Mouse (Mus musculus): Measurements from ENCODE around the gene Slc20a1. TPM values are rescaled to one million over a fixed set of nuclear protein-coding genes. Genes with fewer than 3 reads are reported as not detected.

Slc20a1 gene
- polyA plus RNA-seq, 1 experiment from 2014 or later: 70.7 TPM

DNA sequence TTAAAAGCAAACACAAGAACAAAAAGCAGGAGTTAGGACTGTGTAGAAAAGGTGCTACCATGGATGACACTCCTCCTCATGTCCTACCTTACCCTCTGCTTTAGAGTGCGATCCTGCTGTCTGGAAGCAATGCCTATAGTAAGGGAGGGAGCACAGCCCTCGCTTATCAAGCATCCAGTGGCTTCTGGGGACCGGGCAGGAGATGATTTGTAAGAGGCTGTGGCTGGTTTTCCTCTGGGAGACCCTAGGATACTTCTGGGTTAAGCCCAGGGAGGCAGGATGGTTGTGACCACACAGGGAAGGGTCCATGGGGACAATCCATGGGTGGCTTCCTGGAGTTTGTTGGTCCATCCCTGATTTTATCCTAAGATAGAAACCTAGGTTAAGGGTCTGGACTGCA, 62.1 kb downstream of the Slc20a1 start:
- no peak for DNase-seq (ENCODE audit: low spot score)
- H3K27me3 ChIP-seq (ENCODE audit: control insufficient read depth, insufficient read depth, low read length): no peaks in the 10 kb centered on the region

More for the DNA sequence above, 62.1 kb downstream of the Slc20a1 start:
- H3K4me1 ChIP-seq (replicated peaks; ENCODE audit: control insufficient read depth, insufficient read depth, low read length): no peaks in the 10 kb centered on the region
- no peaks in the 10 kb centered on the region for H3K9me3 ChIP-seq (ENCODE audit: control insufficient read depth, low read length)
- 74% methylated on average over 3 of the region's 3 CpGs for WGBS
- no peak overlapping the region for H3K4me2 ChIP-seq (ENCODE audit: low read depth, low read length, severe bottlenecking)
- H3K4me3 ChIP-seq (ENCODE audit: low read depth, low read length): no peak overlapping the region
- H3K9ac ChIP-seq (ENCODE audit: low read length): no peak overlapping the region
- H3K36me3 ChIP-seq (ENCODE audit: control insufficient read depth, insufficient read depth, low read length): no peaks in the 10 kb centered on the region
- no peak for ATAC-seq (replicated peaks; ENCODE audit: low FRiP score)
- H3K27ac ChIP-seq (ENCODE audit: low read depth, low read length): no peak overlapping the region

Other genes starting within 250 kb of the Slc20a1 start
- gene Zc3h6, start 231.4 kb upstream of the Slc20a1 start, polyA plus RNA-seq (2014; fragmentation: Nextera tagmentation; extraction: Ambion mirVana): 2.8 and 2.9 TPM in 2 replicates
- 22.8 and 25.3 TPM in 2 replicates for gene Gm10762, start 231.0 kb upstream of the Slc20a1 start, polyA plus RNA-seq (2014; fragmentation: Nextera tagmentation; extraction: Ambion mirVana)
- 0.05 and 0.08 TPM in 2 replicates for gene Vinac1, start 150.6 kb upstream of the Slc20a1 start, polyA plus RNA-seq (2014; fragmentation: Nextera tagmentation; extraction: Ambion mirVana)
- gene Ttl, start 132.8 kb upstream of the Slc20a1 start, polyA plus RNA-seq (2014; fragmentation: Nextera tagmentation; extraction: Ambion mirVana): 16.7 and 16.8 TPM in 2 replicates
- 30.9 and 33.9 TPM in 2 replicates for gene Polr1b, start 97.8 kb upstream of the Slc20a1 start, polyA plus RNA-seq (2014; fragmentation: Nextera tagmentation; extraction: Ambion mirVana)
- gene Chchd5, start 69.1 kb upstream of the Slc20a1 start, polyA plus RNA-seq (2014; fragmentation: Nextera tagmentation; extraction: Ambion mirVana): 24.5 TPM in 2 replicates
- 95.3 and 97.5 TPM in 2 replicates for gene Ckap2l, start 98.4 kb downstream of the Slc20a1 start, polyA plus RNA-seq (2014; fragmentation: Nextera tagmentation; extraction: Ambion mirVana)
- gene Il1a, start 111.2 kb downstream of the Slc20a1 start, polyA plus RNA-seq (2014; fragmentation: Nextera tagmentation; extraction: Ambion mirVana): 0.12 TPM in 1 of 2 replicates, not detected in the other
- not detected in 2 replicates for gene Il1b, start 172.4 kb downstream of the Slc20a1 start, polyA plus RNA-seq (2014; fragmentation: Nextera tagmentation; extraction: Ambion mirVana)

Data from forebrain, embryonic 11.5 days (tissue).